Mouse (Mus musculus) thymus, postnatal 4 days (tissue): ENCODE data around the gene Wt1.

ENCODE experiments used
- DNase-seq: peaks from one replicate; pipeline ENCODE4 v3.0.0; 2021

Gene Wt1

DNA sequence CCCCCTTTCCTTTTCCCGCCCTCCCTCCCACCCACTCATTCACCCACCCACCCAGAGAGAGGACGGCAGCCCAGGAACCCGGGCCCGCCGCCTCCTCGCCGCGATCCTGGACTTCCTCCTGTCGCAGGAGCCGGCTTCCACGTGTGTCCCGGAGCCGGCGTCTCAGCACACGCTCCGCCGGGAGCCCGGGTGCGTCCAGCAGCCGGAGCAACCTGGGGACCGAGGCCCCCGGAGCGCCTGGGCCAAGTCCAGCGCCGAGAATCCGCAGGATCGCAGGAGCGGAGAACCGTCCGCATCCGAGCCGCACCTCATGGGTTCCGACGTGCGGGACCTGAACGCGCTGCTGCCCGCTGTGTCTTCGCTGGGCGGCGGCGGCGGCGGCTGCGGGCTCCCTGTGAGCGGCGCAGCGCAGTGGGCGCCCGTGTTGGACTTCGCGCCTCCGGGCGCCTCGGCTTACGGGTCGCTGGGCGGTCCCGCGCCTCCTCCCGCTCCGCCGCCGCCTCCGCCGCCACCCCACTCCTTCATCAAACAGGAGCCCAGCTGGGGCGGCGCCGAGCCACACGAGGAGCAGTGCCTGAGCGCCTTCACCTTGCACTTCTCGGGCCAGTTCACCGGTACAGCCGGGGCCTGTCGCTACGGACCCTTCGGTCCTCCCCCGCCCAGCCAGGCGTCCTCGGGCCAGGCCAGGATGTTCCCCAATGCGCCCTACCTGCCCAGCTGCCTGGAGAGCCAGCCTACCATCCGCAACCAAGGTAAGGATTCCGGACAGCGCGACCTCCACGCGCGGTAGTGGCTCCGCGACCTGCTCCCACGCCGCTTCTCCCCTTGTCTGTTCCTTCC is 582 bp downstream of the Wt1 start:
- peak; percentile 24 for DNase-seq

DNA sequence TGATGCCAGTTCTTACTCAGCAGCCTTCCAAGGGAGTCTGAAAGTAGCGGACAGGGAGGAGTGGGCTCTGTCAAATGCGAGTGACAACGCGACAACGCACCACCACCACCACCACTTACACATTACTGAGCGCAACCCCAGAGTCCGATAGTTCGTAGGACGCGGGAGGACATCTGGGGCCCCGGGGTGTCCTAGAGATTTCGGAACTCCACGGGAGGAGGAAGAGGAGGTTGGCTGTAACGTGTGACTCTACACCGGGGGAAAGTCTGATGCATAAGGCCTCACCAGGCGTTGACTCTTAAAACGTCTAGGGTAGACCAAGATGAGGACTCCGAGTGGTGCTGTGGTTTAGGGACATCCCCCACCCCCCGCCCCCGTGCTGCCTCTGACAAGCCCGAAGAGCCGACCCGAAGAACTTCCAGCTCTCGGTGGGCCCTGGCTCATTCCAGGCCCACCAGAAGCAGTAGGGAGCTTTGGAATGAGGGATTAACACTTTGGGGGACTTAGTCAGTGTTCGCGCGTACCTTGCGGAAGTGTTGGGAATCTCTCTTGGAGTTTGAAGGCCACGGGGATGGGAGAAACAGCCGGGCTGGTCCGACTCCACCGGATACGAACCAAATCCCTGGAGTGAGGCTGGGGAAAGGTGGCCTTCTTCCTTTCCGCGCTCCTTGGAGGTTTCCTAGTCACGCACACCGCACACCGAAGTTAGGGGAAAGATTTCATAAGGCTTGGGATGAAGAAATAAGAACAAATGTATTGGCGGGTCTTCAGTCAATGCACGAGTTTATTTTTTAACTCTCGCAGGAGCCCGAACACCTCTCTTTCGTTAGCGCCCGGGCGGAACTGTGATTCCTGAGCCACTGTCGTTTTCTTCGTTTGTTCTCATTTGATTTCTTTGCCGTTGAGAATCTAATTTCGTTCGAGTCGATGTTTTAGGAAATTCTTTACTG is 1.5 kb downstream of the Wt1 start:
- DNase-seq: no peak

DNA sequence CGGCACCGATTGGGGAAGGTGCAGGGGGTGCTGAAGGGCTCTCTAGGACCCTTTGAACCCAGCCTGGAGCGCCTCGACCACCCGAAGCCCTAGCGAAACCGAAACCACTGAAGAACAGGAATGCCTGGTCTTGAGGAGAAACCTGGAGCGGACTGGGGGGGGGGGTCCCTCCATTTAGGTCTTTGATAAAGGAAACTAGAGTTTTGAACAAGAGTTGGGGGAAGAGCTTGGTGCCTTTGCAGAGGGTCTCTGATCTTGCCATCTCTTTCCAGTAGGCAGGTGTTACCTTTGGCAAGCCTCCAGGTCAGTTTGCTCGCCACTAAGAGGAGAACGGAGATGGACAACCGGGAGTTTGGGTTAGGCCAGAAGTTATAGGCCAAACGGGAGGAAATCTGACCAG is 2.2 kb downstream of the Wt1 start:
- DNase-seq: no peak

DNA sequence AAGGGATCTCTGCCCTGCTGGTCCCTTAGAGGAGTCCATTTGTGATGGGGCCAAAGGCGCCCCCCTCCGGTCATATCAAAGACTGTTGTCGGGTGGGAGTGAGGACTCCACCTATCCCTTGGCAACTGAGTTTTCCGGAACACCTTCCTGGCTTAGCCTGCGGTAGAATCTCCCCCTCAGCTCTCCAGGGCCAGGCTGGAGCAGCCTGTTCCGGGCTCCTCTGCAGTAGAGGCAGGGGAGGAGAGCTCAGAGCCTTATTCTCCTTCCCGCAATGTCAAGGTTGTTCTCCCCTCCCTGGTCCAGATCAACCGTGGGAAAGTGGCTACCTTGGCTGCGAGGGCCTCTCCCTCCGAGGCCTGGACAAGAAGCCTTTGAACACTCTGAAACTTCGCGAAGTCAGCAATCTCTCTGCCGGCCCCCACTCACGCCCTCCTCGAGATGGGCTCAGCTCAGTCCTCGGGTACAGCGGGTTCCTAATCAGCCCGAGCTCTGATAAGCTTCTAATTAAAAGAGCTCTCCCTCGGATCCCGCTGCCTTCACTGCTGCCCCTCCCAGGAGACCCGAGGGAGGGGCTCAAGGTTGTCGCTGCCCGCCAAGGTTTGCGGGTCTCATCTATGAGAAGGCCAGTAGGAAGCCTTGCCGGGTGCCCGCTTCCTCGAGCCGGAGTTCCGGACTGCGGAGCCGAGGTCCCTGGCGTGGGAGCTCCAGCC is 4.2 kb downstream of the Wt1 start:
- DNase-seq: no peak

DNA sequence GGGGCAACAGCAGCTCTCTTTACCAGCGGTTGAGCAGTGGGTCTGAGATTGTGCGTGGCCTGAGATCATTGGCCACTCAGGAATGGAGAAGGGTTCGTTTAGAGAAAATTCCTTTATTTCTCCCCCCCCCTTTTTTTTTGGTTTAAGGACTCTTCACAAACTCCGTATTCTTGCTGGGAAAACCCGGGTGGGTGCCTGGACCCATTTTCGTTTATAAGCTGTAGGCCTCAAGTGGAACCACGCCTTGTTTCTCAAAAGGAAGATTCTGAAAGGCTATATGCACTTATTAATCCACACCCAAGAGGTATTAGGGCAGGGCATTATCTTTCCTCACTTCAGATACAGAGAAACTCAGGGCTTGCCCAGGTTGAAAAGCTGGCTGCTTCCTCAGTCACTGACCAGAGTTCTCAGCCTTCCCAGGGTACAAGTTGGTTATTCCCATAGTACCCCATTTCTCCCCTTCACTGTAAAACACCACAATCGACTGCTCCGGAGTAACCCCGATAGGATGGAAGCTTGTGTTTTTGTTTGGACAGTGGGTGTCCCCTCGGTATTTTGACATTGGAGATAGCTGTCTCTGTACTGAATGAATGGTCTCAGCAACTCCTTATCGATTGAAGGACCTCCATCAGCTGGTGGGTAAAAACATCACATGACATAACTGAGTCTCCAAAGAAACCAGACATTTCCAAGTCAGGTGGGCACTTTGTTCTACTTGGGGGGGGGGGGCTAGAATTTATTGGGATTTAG is 4.9 kb downstream of the Wt1 start:
- DNase-seq: no peak

DNA sequence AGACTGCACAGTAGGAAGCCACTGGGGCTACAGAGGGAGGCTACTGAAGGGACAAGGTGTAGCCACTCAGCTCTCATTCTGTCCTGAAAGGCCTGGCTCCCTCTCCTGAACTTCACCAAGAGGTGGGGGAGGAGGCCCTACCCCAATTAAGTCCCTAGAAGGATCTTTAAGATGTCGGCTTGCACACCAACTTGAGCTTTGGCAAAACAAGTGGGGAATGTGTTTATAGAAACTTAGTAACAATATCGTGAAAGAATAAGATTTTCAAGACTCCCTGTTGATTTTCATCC is 5.4 kb downstream of the Wt1 start:
- no peak for DNase-seq

DNA sequence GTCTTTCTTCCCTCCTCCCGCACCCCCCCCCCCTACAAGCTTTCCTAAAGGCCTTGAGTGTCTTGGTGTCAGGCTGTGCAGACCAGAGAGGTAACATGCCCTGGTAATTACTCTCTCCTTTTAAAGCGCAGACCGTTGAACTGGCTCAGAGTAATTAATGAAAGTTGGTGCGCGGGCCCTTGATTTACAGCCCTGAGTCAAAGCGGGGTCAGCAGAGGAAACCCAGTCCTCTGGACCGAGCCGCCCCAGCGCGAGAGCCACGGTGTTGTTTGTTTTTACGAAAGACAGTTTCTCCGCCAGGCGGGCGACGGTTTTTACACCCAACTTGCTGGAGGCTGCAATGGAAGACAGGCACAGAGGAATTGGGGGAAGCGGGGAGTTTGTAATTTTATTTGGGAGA is 6.0 kb downstream of the Wt1 start:
- no peak for DNase-seq

DNA sequence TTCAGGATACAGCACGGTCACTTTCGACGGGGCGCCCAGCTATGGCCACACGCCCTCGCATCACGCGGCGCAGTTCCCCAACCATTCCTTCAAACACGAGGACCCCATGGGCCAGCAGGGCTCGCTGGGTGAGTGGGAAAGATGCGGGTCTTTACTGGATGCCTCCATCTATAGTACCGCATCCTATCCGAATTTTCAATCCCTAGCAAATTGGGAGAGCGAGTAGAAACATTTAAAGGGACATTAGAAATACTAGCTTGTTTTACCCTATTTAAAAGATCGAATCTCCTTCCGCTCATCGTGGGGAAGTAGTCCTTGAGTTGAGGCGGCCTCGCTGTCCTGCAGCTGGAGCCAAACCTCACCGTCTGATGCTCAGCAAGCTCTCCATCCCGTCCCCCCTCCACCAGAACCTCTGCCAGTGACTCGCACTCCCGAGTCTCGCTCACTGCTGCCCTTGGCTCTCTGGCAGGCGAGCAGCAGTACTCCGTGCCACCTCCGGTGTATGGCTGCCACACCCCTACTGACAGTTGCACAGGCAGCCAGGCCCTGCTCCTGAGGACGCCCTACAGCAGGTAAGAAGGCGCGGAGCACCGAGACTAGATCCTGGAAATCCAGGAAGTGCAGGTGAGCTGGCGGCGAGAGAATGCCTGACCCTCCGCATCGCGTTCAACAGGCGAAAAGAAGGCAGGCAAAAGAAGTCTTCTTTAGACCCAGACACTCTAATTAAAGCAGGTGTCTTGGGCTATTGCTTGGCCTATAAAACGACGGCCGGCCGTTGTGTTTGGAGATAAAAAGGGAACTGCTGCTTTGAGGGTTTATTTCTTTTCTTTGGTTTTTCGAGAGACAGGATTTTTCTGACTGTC is 6.8 kb downstream of the Wt1 start:
- no peak for DNase-seq

DNA sequence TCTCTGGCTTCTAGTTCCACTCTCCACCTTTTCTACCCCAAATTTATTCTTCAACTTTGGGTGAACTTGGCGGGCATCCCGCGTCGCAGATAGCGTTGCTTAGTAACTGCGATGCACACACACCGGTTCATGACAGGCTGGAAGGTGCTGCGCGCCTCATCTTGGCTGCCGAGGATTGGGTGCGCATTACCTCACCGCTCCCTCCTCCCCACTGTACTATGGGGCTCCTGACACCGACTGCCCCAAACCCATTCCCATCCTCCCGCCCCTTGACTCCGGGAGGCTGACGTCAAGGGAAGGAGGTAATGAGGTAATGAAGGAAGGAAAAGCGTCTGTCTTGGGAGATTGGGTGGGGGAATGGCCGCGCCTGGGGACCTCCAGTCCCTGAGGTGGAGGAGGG is 8.0 kb downstream of the Wt1 start:
- no peak for DNase-seq

DNA sequence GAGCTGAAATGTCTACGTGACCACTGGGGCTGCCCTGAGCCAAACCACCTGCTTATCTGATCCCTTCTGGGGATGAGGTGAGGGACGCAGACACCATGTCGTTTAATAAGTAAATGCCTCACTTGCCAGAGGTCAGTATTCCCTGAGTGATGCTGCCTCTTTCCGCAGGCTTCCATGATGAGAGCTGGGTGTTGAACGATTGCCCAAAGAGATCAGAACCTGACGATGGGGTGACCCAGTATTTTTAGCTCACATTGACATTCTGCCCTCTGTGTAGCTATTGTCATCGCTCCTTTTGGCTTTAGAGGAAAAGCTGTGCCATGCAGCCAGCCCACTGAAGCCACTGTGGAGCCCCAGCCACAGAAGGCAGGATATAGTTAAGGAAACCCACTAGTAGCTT is 13.1 kb downstream of the Wt1 start:
- DNase-seq: no peak

DNA sequence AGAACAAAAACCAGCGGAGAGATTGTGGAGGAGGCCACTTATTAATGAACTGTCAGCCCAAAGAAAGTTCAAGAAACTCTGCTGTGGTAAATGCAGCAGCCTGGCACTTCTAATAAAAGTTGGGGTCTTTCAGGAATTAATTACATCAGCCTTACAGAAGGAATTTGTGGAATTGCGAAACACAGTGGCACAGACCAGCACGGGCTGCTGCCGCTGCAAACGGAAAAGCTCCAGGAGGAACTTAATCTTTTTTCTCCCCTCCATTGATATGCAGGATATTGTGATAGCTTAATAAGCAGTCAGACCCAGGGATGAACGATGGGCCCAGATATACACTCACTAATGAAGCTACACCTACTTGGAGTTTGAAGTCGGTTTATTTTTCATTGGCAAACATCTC is 15.0 kb downstream of the Wt1 start:
- DNase-seq: no peak

DNA sequence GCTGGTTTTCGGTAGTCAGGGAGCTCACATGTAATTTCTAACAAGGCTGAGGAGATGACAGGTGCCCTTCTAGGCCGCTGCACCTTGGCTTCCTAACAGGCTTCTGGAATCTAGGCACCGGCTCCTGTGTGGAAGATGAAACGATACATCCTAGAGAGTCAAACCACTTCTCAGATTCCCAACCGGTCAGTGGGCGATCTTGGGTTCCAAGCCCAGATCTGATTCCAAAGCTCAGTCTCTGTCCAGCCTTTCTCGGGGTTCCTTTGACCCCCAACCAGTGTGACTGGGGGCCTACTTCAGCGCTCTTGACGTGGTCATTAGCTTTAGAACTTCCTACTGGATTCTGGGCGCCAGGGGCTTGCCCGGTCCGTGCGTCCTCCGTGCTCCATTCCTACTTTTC is 17.4 kb downstream of the Wt1 start:
- DNase-seq: no peak

DNA sequence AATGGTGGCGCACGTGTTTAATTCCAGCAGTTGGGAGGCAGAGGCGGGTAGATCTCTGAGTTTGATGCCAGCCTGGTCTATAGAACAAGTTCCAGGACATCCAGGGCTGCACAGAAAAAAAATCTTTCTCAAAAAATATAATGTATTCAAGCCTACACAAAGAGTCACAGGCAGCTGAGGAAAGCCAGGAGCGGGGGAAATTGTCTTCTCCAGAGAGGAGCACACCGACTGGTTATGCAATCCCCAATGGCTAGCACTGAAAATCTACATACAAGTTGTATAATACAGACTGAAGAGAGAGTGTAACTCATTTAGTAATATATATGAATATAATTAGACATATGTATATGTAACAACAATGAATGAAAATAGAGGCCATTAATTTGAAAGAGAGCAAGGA is 25.2 kb downstream of the Wt1 start:
- no peak for DNase-seq

DNA sequence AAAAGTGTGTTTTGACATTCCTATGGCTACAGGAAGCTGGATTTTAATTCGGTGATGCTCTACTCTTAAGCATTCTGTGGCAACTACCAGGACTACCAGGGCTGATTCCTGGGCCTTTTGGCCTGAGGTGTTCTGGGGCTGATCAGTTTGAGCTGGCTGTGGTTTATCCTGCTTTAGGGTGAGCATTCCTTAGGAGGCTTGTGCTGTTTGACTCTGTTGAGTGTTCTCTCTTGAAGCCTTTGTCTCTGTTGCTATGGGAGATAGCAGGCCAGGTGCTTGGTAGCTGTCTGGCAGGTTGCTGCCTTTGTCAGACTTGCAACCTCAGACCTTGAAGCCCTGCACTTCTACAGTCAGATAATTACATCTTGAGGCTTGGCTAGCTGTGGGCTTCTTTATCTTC is 26.7 kb downstream of the Wt1 start:
- DNase-seq: no peak

DNA sequence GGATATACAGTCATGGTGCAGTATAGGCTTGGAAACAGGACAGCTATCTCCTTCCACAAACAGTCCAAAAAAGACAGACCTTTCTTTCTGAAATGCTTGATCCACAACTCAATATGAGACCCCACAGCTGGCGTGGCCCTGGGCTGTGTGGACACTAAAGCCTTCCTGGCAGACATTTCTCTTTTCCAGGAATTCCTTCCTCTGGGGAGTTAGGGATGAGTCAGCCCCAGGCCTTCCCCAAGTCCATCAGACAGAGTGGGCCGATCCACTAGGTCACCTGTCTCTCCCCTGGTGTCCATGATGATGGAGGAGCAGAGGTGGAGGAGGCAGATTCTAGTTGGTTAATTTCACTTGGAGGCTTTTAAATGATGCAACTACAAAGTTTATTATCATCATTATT is 34.6 kb downstream of the Wt1 start:
- DNase-seq: no peak

DNA sequence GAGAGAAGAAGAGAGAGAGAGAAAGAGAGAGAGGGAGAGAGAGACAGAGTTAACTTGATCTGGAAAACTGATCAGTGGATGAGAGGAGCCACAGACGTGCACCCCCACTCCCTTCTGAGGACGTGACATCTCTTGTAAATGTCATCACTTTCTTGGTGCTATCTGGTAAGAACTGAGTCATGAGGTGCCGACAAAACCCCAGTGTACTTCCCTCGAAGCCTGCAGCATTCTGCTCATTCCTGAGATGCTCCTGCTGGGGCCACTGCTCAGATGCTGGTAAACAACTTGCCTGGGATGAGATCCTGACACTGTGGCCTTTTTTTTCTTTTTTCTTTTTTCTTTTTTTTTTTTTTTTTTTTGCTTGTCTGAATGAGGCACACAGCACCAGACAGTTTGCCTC is 36.4 kb downstream of the Wt1 start:
- DNase-seq: no peak

DNA sequence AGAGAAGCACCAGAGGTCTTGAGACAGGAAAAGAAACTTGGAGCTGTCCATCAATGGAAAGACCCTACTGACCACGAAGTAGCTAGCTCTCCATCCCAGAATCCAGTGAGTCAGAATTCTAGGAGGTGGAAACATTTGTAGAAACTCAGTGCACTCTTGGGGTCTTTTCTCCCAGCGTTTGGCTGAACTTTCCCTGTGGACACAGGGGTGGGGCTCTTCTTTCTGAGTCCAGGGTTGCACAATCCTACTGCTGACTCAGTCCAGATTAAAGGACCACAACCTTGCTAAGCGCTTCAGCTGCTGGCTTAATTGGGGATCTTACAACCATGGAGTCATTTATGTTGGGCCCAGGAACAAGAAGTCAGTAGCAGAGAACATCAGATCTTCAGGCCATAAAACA is 41.8 kb downstream of the Wt1 start:
- DNase-seq: no peak

DNA sequence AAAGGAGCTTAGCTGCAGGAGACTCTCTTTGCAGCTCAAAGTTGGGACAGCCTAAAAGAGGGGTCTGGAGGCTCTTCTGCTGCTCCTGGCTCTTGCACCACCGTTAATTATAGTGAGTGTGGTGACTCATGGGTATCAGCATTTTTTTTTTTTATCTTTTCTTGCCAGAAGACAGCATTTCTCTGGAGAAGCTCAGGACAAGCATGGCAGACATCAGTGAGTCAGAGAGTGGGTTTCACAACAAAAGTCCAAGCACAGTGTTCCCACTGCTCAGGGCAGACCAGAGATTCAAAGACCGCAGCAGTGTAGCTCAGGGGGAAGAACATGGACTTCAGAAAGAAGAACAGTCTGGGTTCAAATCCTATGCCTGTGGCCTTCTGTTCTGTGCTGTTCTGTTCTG is 47.9 kb downstream of the Wt1 start:
- no peak for DNase-seq

DNA sequence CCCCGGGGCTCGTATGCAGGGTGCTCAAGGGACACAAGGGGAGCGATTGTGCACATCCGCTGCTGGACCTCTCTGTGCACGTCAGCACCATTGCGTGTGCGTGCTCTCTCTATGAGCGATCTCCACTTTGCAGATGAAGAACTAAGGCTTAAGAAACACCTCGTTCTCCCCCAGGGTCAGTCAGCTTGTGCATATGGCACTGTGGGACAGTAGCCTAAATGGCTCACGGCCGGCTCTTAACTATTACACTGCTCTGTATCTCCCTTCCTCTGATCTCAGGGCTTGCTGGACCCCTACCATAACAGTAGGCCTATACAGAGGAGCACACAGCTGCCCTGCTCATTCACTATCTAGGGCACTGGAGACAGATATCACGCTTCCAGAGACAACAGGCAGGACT is 52.5 kb downstream of the Wt1 start:
- no peak for DNase-seq

DNA sequence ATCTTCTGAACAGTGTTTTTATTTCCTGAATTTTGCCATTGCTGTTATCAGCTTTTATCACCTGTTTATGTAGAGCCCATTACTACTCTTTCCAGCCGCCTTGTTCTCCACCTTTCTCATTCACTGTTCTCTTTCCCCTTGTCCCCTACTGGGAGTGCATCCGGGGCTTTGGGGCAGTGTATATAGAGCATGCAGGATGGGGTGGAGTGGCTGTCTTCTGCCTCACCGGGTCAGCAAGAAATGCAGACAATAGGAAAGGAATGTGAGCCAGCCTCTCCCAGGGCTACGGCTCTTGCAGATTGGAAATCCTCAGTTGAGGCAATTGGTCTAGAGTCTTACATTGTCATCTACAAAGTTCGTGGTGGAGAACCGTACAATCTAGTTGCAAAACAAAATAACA is 56.2 kb downstream of the Wt1 start:
- no peak for DNase-seq

DNA sequence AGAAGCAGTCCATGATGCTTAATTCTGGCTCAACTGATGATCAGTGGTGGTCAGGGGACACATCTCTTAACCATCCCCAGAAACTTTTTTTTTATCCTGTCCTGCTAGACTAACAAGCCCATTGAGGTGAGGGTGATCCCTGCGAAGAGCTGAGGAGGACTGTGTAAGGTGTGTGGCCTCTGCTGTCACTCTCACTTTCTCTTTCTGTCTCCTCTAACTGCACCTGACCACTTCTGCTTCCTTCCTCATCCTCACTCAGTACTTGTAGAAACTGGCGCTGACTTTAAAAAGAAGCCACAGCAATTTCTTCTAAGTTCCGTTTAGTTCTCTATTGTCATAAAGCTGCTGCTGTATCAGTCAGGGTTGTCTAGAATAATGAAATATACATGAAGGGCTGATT is 58.8 kb downstream of the Wt1 start:
- no peak for DNase-seq
